21 mouse cellular contexts compared by ENCODE assay signal in genomic region chr3:129545801-129546200, GRCm38 (mm10). TPM values are rescaled to one million over a fixed set of nuclear protein-coding genes. Genes with fewer than 3 reads are reported as not detected.
DNase-seq lines count a peak whose midpoint lies in the region; ATAC-seq and TF ChIP-seq lines count a peak whose summit lies in the region.
"Had no signal": no experiment of that assay in that cellular context is flagged by ENCODE, and none has a peak within 500 bp of the region (broad histone marks: within the 10 kb centered on the region; RNA-seq: fewer than 3 reads in every experiment).

No protein-coding gene starts in this region.

- no peak for TF ChIP-seq CTCF in liver, postnatal 0 days (IDR thresholded peaks at IDR 0.05; ENCODE audit: low read depth)

- H3K4me3 ChIP-seq in forebrain, embryonic 13.5 days, result no peak overlapping the region
- H3K4me3 ChIP-seq in forebrain, embryonic 14.5 days (ENCODE audit: low read depth, low read length), result no peak overlapping the region
- no peak overlapping the region for H3K4me3 ChIP-seq in liver, postnatal 0 days (ENCODE audit: low read depth, low read length)
- no peak overlapping the region for H3K4me3 ChIP-seq in liver, embryonic 11.5 days (ENCODE audit: low read depth, low read length)
- H3K4me3 ChIP-seq in embryonic facial prominence, embryonic 10.5 days, result no peak overlapping the region
- H3K4me3 ChIP-seq: embryonic facial prominence, embryonic 12.5 days; heart, embryonic 15.5 days; limb, embryonic 10.5 days had no signal

- peaks cover 6% of the 10 kb centered on the region; the same call in 1 of the 2 replicates for H3K9me3 ChIP-seq in forebrain, embryonic 13.5 days (replicated peaks)
- 0 out of 2 replicates have a peak, but pooled peaks cover 3% of the 10 kb centered on the region for H3K9me3 ChIP-seq in forebrain, embryonic 14.5 days (replicated peaks; ENCODE audit: control insufficient read depth, low read length)
- no peaks in the 10 kb centered on the region for H3K9me3 ChIP-seq in liver, postnatal 0 days (ENCODE audit: low read length)
- no peaks in the 10 kb centered on the region; the same call in 1 of the 2 replicates for H3K9me3 ChIP-seq in liver, embryonic 11.5 days (ENCODE audit: control insufficient read depth, low read length)
- H3K9me3 ChIP-seq in embryonic facial prominence, embryonic 10.5 days, result peaks cover 10% of the 10 kb centered on the region; the same call in 1 of the 2 replicates
- H3K9me3 ChIP-seq: heart, embryonic 15.5 days; limb, embryonic 10.5 days had no signal

- ATAC-seq in forebrain, embryonic 13.5 days, result peak; percentile 54; the same call in 1 of the 2 replicates
- ATAC-seq in forebrain, embryonic 14.5 days, result no peak; the same call in 1 of the 2 replicates
- no peak for ATAC-seq in liver, postnatal 0 days
- ATAC-seq in liver, embryonic 11.5 days (replicated peaks; ENCODE audit: low FRiP score), result no peak
- ATAC-seq: lung, postnatal 0 days had no signal

- H3K4me2 ChIP-seq in forebrain, embryonic 13.5 days, result no peak overlapping the region
- no peak overlapping the region for H3K4me2 ChIP-seq in forebrain, embryonic 14.5 days (ENCODE audit: low read length)
- H3K4me2 ChIP-seq in liver, postnatal 0 days (ENCODE audit: low read depth, low read length), result no peak overlapping the region
- no peak overlapping the region for H3K4me2 ChIP-seq in liver, embryonic 11.5 days
- H3K4me2 ChIP-seq: embryonic facial prominence, embryonic 12.5 days; heart, embryonic 15.5 days had no signal

- no peak overlapping the region for H3K9ac ChIP-seq in forebrain, embryonic 13.5 days
- no peak overlapping the region for H3K9ac ChIP-seq in forebrain, embryonic 14.5 days (ENCODE audit: low read length)
- no peak overlapping the region for H3K9ac ChIP-seq in liver, postnatal 0 days (replicated peaks)
- H3K9ac ChIP-seq in liver, embryonic 11.5 days (ENCODE audit: low read depth, low read length), result no peak overlapping the region
- H3K9ac ChIP-seq: embryonic facial prominence, embryonic 12.5 days; heart, embryonic 15.5 days had no signal

- no peaks in the 10 kb centered on the region for H3K27me3 ChIP-seq in forebrain, embryonic 13.5 days
- H3K27me3 ChIP-seq in forebrain, embryonic 14.5 days (replicated peaks; ENCODE audit: control insufficient read depth, insufficient read depth, low read length), result no peaks in the 10 kb centered on the region
- H3K27me3 ChIP-seq in liver, postnatal 0 days (ENCODE audit: insufficient read depth, low read length), result no peaks in the 10 kb centered on the region
- H3K27me3 ChIP-seq in liver, embryonic 11.5 days (replicated peaks; ENCODE audit: control insufficient read depth, insufficient read depth, low read length), result no peaks in the 10 kb centered on the region
- H3K27me3 ChIP-seq in embryonic facial prominence, embryonic 10.5 days (replicated peaks; ENCODE audit: low read depth, poor library complexity, severe bottlenecking), result no peaks in the 10 kb centered on the region
- H3K27me3 ChIP-seq: embryonic facial prominence, embryonic 12.5 days; heart, embryonic 15.5 days had no signal

- peaks cover 37% of the 10 kb centered on the region for H3K36me3 ChIP-seq in forebrain, embryonic 13.5 days (ENCODE audit: poor library complexity, severe bottlenecking)
- peaks cover 26% of the 10 kb centered on the region; the same call in 1 of the 2 replicates for H3K36me3 ChIP-seq in forebrain, embryonic 14.5 days (ENCODE audit: control insufficient read depth, insufficient read depth, low read length)
- peaks cover 16% of the 10 kb centered on the region for H3K36me3 ChIP-seq in liver, postnatal 0 days (replicated peaks; ENCODE audit: insufficient read depth, low read length)
- H3K36me3 ChIP-seq in liver, embryonic 11.5 days (ENCODE audit: control insufficient read depth, insufficient read depth, low read length), result peaks cover 8% of the 10 kb centered on the region
- H3K36me3 ChIP-seq in embryonic facial prominence, embryonic 10.5 days (replicated peaks), result peaks cover 50% of the 10 kb centered on the region

- WGBS in forebrain, embryonic 13.5 days, result 84% methylated on average over 6 of the region's 6 CpGs
- WGBS in forebrain, embryonic 14.5 days, result 72% methylated on average over 6 of the region's 6 CpGs
- WGBS in liver, postnatal 0 days (ENCODE audit: insufficient replicate concordance), result 78% methylated on average over 6 of the region's 6 CpGs
- WGBS in liver, embryonic 11.5 days, result 82% methylated on average over 6 of the region's 6 CpGs
- WGBS in embryonic facial prominence, embryonic 10.5 days, result 78% methylated on average over 6 of the region's 6 CpGs

- no peak overlapping the region for H3K27ac ChIP-seq in forebrain, embryonic 13.5 days
- H3K27ac ChIP-seq in forebrain, embryonic 14.5 days (ENCODE audit: low read depth, low read length), result no peak overlapping the region
- 0 out of 2 replicates have a peak overlapping the region, but pooled peaks have one; percentile 18 for H3K27ac ChIP-seq in liver, postnatal 0 days (ENCODE audit: low read depth)
- H3K27ac ChIP-seq in liver, embryonic 11.5 days (ENCODE audit: low read depth, low read length), result no peak overlapping the region
- peak overlapping the region; percentile 42; the same call in 1 of the 2 replicates for H3K27ac ChIP-seq in embryonic facial prominence, embryonic 10.5 days (replicated peaks)
- H3K27ac ChIP-seq: embryonic facial prominence, embryonic 12.5 days; heart, embryonic 15.5 days; limb, embryonic 10.5 days; macrophage had no signal

- no peak for TF ChIP-seq EP300 in liver, postnatal 0 days (IDR thresholded peaks at IDR 0.05; ENCODE audit: low read depth)

- no peak for DNase-seq in forebrain, embryonic 14.5 days (ENCODE audit: low spot score)
- DNase-seq in liver, postnatal 0 days, result no peak
- DNase-seq in liver, embryonic 11.5 days (ENCODE audit: low spot score), result no peak
- peak; percentile 23 for DNase-seq in embryonic facial prominence, embryonic 10.5 days (ENCODE audit: low spot score)
- no peak for DNase-seq in right cerebral cortex, postnatal 4 days
- DNase-seq in heart, adult 18-20 months, result no peak
- DNase-seq: adrenal gland, postnatal 36 days; cerebellum, adult 11 months; cerebellum, postnatal 10 days; gastrocnemius, postnatal 25 days; heart, postnatal 36 days; kidney, adult 2 months; kidney, postnatal 14 days; liver; thymus, postnatal 14 days had no signal

- H3K4me1 ChIP-seq in forebrain, embryonic 13.5 days, result peaks cover 21% of the 10 kb centered on the region
- no peaks in the 10 kb centered on the region for H3K4me1 ChIP-seq in forebrain, embryonic 14.5 days (ENCODE audit: control insufficient read depth, insufficient read depth, low read length)
- H3K4me1 ChIP-seq in liver, postnatal 0 days (ENCODE audit: insufficient read depth), result peaks cover 2% of the 10 kb centered on the region; the same call in 1 of the 2 replicates
- peaks cover 9% of the 10 kb centered on the region for H3K4me1 ChIP-seq in liver, embryonic 11.5 days (replicated peaks; ENCODE audit: control insufficient read depth, insufficient read depth, low read length)
- H3K4me1 ChIP-seq in embryonic facial prominence, embryonic 10.5 days, result peaks cover 46% of the 10 kb centered on the region

RNA-seq across cellular contexts. Expression of gene Elovl6, which starts 13.6 kb away (rescaled TPM):
- 33.5 and 34.9 TPM in 2 replicates for polyA plus RNA-seq in forebrain, embryonic 13.5 days (2015; fragmentation: Nextera tagmentation; extraction: Ambion mirVana)
- polyA plus RNA-seq in forebrain, embryonic 14.5 days (2014; fragmentation: Nextera tagmentation; extraction: Ambion mirVana), result 24.4 and 30.5 TPM in 2 replicates
- polyA plus RNA-seq in liver, postnatal 0 days (2015; fragmentation: Nextera tagmentation; extraction: Ambion mirVana), result 6.6 and 8.0 TPM in 2 replicates
- polyA plus RNA-seq in liver, embryonic 11.5 days (2014; fragmentation: Nextera tagmentation; extraction: Ambion mirVana), result 26.6 and 28.3 TPM in 2 replicates
- 50.6 and 53.1 TPM in 2 replicates for polyA plus RNA-seq in embryonic facial prominence, embryonic 10.5 days (2016; fragmentation: Nextera tagmentation; extraction: Ambion mirVana)
- 10 to 100 TPM in 1 of 2 experiments, under 1 TPM in 1; 0.65 to 13.4 TPM for total RNA-seq in heart, adult 18-20 months (2021)

Comparison
In these comparisons a context has a peak if more than half of its experiments do, and no peak if none do; other contexts are left out.
1. H3K27ac ChIP-seq: peak in liver, postnatal 0 days (single experiment) and embryonic facial prominence, embryonic 10.5 days (single experiment); none in forebrain, embryonic 13.5 days (single experiment), forebrain, embryonic 14.5 days (single experiment) and liver, embryonic 11.5 days (single experiment).